Mouse (Mus musculus): ENCODE results near the gene Bves. TPM values are rescaled to one million over a fixed set of nuclear protein-coding genes. Genes with fewer than 3 reads are reported as not detected.
"Not testable (repeated sequence)": the region's sequence is repeated elsewhere in the genome, so short reads cannot be mapped to it uniquely, and the experiment has no call there.

Bves gene
- 10 to 100 TPM; 29.4 to 33.8 TPM for total RNA-seq (2021)
- long read RNA-seq, experiment 1, full-length matches to known transcripts: 36 of 105 reads
- long read RNA-seq, experiment 1, partial matches to known transcripts: 41 of 105 reads
- long read RNA-seq, experiment 1, other reads (novel, unspliced or antisense): 28 of 105 reads
- long read RNA-seq, experiment 2, full-length matches to known transcripts: 35 of 77 reads
- long read RNA-seq, experiment 2, partial matches to known transcripts: 19 of 77 reads
- long read RNA-seq, experiment 2, other reads (novel, unspliced or antisense): 23 of 77 reads

- DNase-seq (ENCODE audit: low spot score in 2 of 2): peak; percentile 34 to 57
Measured at GRCm38 (mm10) chr10:45335434-45336422, at the start of gene Bves. Gene Bves, plus strand, starts transcription at chr10:45335772.

DNA sequence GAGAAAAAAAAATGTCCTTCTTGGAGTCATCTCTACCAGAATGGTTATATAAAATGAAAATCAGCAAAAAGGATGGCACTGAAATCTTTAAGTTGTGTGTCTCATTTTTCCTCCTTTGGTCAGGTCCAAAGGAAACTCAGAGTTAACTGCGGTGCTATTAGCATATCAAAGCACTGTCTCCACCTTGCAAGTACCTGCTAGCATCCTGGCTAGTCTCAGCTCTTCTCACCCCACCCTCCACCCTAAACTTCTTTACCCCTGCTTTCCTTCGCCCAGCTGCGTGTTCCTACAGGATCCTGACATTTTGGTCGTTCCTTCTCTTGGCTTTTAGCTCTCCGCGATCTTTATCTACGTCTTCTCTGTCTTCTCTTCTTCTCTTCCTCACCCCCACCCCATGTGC is 47.2 kb upstream of the Bves start:
- no peak for DNase-seq (ENCODE audit: low spot score in 2 of 2)

DNA sequence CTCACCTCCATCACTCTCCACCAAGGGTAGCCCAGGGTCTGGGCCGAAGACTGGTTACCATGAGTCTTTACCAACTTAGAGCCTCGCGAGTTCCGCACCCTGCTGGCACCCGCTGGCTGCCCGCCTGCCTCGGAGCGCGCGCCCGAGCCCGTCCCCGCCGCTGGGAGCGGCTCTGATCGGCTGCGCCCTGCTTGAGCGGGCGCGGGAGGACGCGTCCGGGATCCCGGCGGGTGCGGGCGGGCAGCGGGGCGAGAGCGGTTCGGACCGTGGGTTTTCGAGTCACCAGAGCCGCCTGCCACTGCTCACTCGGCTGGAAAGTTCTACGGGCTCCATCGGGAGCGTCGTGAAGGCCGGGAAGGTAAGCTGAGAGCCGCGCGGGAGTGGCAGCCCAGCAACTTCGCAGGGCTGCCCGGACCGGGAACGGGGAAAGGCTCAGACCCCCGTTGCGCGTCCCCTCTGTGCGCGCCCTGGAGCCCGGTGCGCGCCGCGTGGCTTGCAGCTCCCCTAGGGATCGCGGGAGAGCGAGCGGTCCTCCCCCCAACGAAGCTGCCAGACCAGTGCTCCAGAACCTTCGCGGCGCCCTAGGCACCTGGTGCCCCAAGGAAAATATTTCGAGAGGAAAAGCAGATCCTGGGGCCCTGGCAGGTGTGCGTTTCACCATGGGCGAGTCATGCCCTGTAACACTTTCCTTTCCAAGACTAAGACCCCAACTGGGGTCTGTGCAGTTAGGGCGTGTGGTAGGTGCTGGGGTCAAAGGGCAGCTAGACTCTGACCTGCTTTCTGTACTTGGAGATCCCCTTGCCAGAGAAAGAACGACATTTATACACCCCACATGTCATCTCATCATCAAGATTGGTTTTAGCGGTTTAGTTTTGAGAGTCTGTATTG is 46.1 kb upstream of the Bves start:
- peak; percentile 38 to 40 for DNase-seq (ENCODE audit: low spot score in 2 of 2)

- DNase-seq (ENCODE audit: low spot score in 2 of 2): no peak
Measured at GRCm38 (mm10) chr10:45290618-45291017, 45.0 kb upstream of the Bves start.

- not testable (repeated sequence) for DNase-seq (ENCODE audit: low spot score in 2 of 2)
Measured at GRCm38 (mm10) chr10:45292159-45292558, 43.4 kb upstream of the Bves start.

- no peak for DNase-seq (ENCODE audit: low spot score in 2 of 2)
Measured at GRCm38 (mm10) chr10:45295093-45295492, 40.5 kb upstream of the Bves start.

DNA sequence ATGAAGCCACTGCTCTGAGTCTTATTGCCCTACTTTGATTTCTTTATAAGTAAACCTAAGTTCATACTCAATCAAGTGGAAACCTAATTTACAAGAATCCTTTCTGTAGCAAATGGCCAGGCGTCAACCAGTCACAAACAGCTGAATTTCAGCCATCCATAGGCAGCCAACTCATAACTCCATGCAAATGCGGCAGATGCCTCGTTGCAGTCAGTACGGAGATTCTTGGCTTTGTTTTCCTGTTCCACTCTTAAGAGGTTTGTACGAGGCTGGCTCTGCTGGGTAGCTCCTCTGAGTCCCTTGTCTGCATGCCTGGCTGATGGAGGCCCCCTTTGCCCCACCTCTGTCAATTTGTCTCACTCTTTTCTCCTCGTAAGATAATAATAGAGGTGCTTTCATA is 37.1 kb upstream of the Bves start:
- no peak for DNase-seq (ENCODE audit: low spot score in 2 of 2)

- DNase-seq (ENCODE audit: low spot score in 2 of 2): no peak
Measured at GRCm38 (mm10) chr10:45299509-45299908, 36.1 kb upstream of the Bves start.

- no peak for DNase-seq (ENCODE audit: low spot score in 2 of 2)
Measured at GRCm38 (mm10) chr10:45303315-45304036, 32.1 kb upstream of the Bves start.

DNA sequence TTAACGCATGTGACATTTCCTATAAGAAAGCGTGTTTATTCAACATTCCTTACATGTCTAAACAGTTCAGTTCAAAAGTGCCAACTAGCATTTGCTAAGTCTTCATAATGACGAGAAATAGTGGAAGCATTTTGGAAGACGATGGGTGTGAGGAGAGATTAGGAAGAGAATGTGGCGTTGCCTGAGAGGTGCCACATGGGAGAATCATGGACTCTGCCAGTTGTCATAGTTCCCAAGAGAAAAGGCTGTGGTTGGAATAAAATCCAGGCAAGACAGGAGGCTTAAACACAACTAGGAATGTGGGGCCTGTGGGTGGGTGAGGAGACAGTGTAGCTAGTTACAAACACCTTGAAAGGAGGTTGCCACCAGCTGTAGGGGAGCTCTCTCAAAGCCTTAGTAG is 30.4 kb upstream of the Bves start:
- no peak for DNase-seq (ENCODE audit: low spot score in 2 of 2)

DNA sequence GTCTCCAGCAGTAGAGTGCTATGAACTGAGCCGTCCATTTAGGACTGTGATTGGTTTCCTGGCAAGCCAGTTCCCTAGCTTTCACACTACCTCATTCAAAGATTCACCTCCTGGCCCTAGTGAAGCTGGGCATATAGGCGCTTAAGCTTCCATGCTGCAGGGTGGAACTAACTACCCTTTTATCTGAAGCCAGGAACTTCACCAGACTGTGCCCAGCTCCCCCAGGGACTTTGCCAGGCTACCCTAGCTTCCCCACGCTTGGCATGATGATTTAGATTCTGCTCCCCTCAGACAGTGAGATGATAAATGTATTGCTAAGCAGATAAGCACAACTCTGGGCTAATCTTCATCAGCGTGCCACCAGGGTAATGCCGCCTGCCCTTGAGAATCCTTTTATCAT is 24.4 kb upstream of the Bves start:
- no peak for DNase-seq (ENCODE audit: low spot score in 2 of 2)

GRCm38 (mm10) chr10:45311624-45312023 is 23.9 kb upstream of the Bves start:
- peak in 1 of 2 experiments; percentile 62 for DNase-seq (ENCODE audit: low spot score in 2 of 2)

DNA sequence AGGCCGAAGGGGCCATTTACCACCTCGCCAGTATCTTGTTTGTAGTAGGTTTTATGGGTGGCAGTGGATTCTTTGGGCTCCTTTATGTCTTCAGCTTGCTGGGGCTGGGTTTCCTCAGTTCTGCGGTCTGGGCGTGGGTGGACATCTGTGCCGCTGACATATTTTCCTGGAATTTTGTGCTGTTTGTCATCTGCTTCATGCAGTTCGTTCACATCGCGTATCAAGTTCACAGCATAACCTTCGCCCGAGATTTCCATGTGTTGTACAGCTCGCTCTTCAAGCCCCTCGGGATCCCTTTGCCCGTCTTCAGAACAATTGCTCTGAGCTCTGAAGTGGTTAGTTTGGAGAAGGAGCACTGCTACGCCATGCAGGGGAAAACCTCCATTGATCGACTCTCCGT is 20.7 kb upstream of the Bves start:
- no peak for DNase-seq (ENCODE audit: low spot score in 2 of 2)

- no peak for DNase-seq (ENCODE audit: low spot score in 2 of 2)
Measured at GRCm38 (mm10) chr10:45318922-45319321, 16.6 kb upstream of the Bves start.

DNA sequence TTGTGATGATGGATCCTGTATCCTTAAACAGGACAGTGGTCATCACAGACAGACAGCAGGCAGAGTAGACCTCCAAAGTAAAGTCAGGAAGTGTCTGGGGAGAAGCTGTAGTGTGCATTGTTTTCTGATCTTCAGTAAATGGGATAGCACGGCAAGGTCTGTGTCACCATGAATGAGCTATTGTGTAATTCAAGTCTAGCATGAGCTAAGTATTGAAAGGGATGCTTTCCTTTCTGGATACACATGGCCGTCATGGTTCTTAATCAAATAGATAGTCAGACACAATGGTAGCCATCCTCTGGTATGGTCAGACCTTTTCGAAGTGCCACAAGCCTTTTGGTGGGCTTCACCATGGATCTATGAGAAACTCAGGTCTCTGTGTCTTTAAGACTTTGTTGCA is 15.3 kb upstream of the Bves start:
- DNase-seq (ENCODE audit: low spot score in 2 of 2): no peak

DNA sequence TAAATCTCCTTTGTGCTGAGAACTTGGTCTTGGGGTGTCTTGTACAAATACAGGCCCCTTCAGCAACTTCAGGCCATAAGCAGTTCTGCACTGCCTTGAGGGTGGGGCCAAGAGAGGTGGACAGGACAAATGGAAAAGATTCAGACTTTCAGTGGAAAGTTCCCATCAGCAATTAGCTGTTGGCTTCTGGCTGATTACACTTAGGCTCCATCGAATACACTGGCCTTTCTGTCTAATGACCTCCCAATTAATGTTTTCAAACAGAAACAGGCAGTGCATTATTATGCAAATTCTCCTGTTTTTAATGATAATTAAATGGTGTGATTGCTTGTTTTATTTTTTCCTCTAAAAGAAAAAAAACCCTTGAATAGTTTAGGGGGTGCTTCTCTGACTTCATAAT is 11.4 kb upstream of the Bves start:
- no peak for DNase-seq (ENCODE audit: low spot score in 2 of 2)

DNA sequence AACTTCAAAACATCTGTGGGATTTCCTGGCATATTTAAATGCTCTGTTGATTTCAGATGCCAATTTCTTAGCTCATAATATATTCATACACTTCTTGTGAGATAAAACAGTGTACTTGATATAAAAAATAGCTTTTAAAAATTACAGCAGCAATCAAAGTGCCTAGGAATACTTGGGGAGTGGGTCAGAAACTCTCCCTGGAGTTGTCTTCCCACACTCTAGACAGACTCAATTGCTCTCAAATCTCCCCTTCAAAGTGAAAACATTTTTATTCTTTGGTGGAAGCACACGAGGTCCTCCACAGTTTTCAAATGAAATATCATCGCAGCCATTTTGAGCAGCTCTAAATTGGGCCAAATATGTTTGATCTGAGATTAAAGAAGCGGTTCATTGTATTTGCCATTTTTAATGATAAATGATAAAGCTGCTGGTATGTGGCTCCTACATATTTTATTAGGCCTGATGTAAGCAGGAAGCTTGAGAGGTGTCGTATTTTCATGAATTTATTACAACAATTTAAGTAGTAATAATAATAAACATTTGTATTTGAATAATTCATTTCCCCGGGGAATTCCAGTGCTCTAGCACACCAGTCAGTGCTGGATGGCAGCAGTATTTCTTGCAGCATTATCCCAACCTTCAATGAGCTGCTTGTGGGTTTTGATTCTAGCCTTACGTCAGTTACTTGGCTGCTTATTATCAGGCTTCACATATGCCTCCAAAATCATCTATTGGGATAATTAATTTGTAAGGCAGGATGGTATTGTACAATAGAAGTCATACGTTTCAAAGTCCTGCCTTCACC is 7.2 kb upstream of the Bves start:
- no peak for DNase-seq (ENCODE audit: low spot score in 2 of 2)

- no peak for DNase-seq (ENCODE audit: low spot score in 2 of 2)
Measured at GRCm38 (mm10) chr10:45334925-45335324, 647 bp upstream of the Bves start.

DNA sequence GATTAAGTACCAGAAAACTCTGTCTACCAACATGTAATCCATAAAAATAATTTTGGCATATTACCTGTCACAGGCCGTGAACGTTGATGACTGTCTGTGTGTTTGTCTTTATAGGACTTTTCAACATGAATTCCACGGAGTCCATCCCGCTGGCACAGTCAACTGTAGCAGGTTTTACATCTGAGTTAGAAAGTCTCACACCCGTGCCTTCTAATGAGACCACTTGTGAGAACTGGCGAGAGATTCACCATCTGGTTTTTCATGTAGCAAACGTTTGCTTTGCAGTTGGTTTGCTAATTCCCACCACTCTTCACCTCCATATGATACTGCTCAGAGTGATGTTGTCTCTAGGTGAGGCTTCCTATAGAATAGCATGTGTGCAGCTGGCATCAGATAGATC is 3.5 kb downstream of the Bves start:
- no peak for DNase-seq (ENCODE audit: low spot score in 2 of 2)

GRCm38 (mm10) chr10:45344381-45344780 is 8.8 kb downstream of the Bves start:
- no peak for DNase-seq (ENCODE audit: low spot score in 2 of 2)

All from gastrocnemius, postnatal 4 days (tissue).